Mouse (Mus musculus): ENCODE measurements around the gene Btbd35f6. TPM values are rescaled to one million over a fixed set of nuclear protein-coding genes. Genes with fewer than 3 reads are reported as not detected.
"Not testable (repeated sequence)": the region's sequence is repeated elsewhere in the genome, so short reads cannot be mapped to it uniquely, and the experiment has no call there.

Gene Btbd35f6
- not detected in 2 replicates for polyA plus RNA-seq (2016; fragmentation: Nextera tagmentation; extraction: Ambion mirVana)

GRCm38 (mm10) chrX:33956440-33956839 is at the start of gene Btbd35f6:
TSS of gene Btbd35f6 (minus strand) at chrX:33956540.
- not testable (repeated sequence) for H3K9ac ChIP-seq; H3K4me2 ChIP-seq (replicated peaks); H3K27ac ChIP-seq; H3K9me3 ChIP-seq; H3K4me3 ChIP-seq; H3K36me3 ChIP-seq; H3K27me3 ChIP-seq (replicated peaks); ATAC-seq (ENCODE audit: low FRiP score, low read depth); H3K4me1 ChIP-seq
- 84% methylated on average over 2 of the region's 4 CpGs for WGBS

GRCm38 (mm10) chrX:33986716-33987115 is 30.4 kb upstream of the Btbd35f6 start, which contains the start of gene Gm21870:
TSS of gene Gm21870 (minus strand) at chrX:33986816.
- H3K27me3 ChIP-seq (replicated peaks); ATAC-seq (ENCODE audit: low FRiP score, low read depth); H3K4me1 ChIP-seq; H3K4me2 ChIP-seq (replicated peaks); H3K4me3 ChIP-seq; H3K9me3 ChIP-seq; H3K9ac ChIP-seq; H3K27ac ChIP-seq; H3K36me3 ChIP-seq: not testable (repeated sequence)

GRCm38 (mm10) chrX:33930216-33930615 is 26.1 kb downstream of the Btbd35f6 start:
- not testable (repeated sequence) for ATAC-seq (ENCODE audit: low FRiP score, low read depth); H3K4me3 ChIP-seq; H3K27ac ChIP-seq; H3K4me1 ChIP-seq; H3K27me3 ChIP-seq (replicated peaks); H3K4me2 ChIP-seq (replicated peaks); H3K36me3 ChIP-seq; H3K9ac ChIP-seq
- WGBS: no CpG with 5 or more reads among the region's 1 CpGs
- peaks cover 27% of the 10 kb centered on the region for H3K9me3 ChIP-seq

GRCm38 (mm10) chrX:33928225-33928624 is 28.1 kb downstream of the Btbd35f6 start:
- not testable (repeated sequence) for H3K9ac ChIP-seq; H3K4me2 ChIP-seq (replicated peaks); H3K4me3 ChIP-seq; H3K27me3 ChIP-seq (replicated peaks); ATAC-seq (ENCODE audit: low FRiP score, low read depth); H3K27ac ChIP-seq; H3K4me1 ChIP-seq; H3K36me3 ChIP-seq
- H3K9me3 ChIP-seq: peaks cover 27% of the 10 kb centered on the region
- WGBS: 83% methylated on average over 4 of the region's 4 CpGs

- H3K4me1 ChIP-seq; H3K4me2 ChIP-seq (replicated peaks); H3K36me3 ChIP-seq; H3K4me3 ChIP-seq; H3K27ac ChIP-seq; H3K9ac ChIP-seq; ATAC-seq (ENCODE audit: low FRiP score, low read depth); H3K27me3 ChIP-seq (replicated peaks): not testable (repeated sequence)
- WGBS: no CpG with 5 or more reads among the region's 1 CpGs
- H3K9me3 ChIP-seq: peaks cover 35% of the 10 kb centered on the region
Measured at GRCm38 (mm10) chrX:33926344-33926743, 30.0 kb downstream of the Btbd35f6 start.

GRCm38 (mm10) chrX:33925420-33925819 is 30.9 kb downstream of the Btbd35f6 start:
- not testable (repeated sequence) for H3K9ac ChIP-seq; H3K27me3 ChIP-seq (replicated peaks); H3K4me1 ChIP-seq; H3K27ac ChIP-seq; H3K4me2 ChIP-seq (replicated peaks); H3K4me3 ChIP-seq; ATAC-seq (ENCODE audit: low FRiP score, low read depth); H3K36me3 ChIP-seq
- whole genome bisulfite sequencing: 87% methylated on average over 2 of the region's 2 CpGs
- peaks cover 31% of the 10 kb centered on the region for H3K9me3 ChIP-seq

Other genes with a start within 250 kb of the Btbd35f6 start
- gene Gm21870, start 30.3 kb upstream of the Btbd35f6 start, polyA plus RNA-seq (2016; fragmentation: Nextera tagmentation; extraction: Ambion mirVana): not detected in 2 replicates
- gene Btbd35f9, start 205.0 kb upstream of the Btbd35f6 start, polyA plus RNA-seq (2016; fragmentation: Nextera tagmentation; extraction: Ambion mirVana): not detected in 2 replicates

Measured in neural tube, embryonic 12.5 days (tissue).